Mouse (Mus musculus): Measurements from ENCODE around the gene Zranb3. TPM values are rescaled to one million over a fixed set of nuclear protein-coding genes. Genes with fewer than 3 reads are reported as not detected.
A peak's percentile ranks its signal among the peaks of the same experiment; 100 is the strongest.

Zranb3 gene
- polyA plus RNA-seq, 1 experiment from 2014 or later = 10.2 TPM

- H3K4me1 ChIP-seq (ENCODE audit: control insufficient read depth, insufficient read depth, low read length) = no peaks in the 10 kb centered on the region
- WGBS = 80% methylated on average over 8 of the region's 8 CpGs
- H3K4me3 ChIP-seq (ENCODE audit: low read depth, low read length) = no peak overlapping the region
- H3K36me3 ChIP-seq (ENCODE audit: control insufficient read depth, insufficient read depth, low read length) = peaks cover 35% of the 10 kb centered on the region
- no peak overlapping the region for H3K9ac ChIP-seq (replicated peaks; ENCODE audit: low read depth, low read length)
- peaks cover 10% of the 10 kb centered on the region; the same call in 1 of the 2 replicates for H3K9me3 ChIP-seq (ENCODE audit: control insufficient read depth, low read depth, low read length)
- no peak overlapping the region for H3K27ac ChIP-seq (ENCODE audit: low read length)
- no peaks in the 10 kb centered on the region for H3K27me3 ChIP-seq (ENCODE audit: control insufficient read depth, insufficient read depth, low read length)
- ATAC-seq (ENCODE audit: insufficient number of reproducible peaks, insufficient read depth, low FRiP score, low read depth) = no peak
- no peak overlapping the region for H3K4me2 ChIP-seq (replicated peaks; ENCODE audit: low read depth, low read length)
Observed at GRCm38 (mm10) chr1:127937277-127937676, 165.6 kb downstream of the Zranb3 start.

- Histone ChIP-seq H3K27me3 (ENCODE audit: control insufficient read depth, insufficient read depth, low read length) (no peaks in the 10 kb centered on the region), H3K9me3 (ENCODE audit: control insufficient read depth, low read depth, low read length) (peaks cover 10% of the 10 kb centered on the region; the same call in 1 of the 2 replicates), H3K4me1 (ENCODE audit: control insufficient read depth, insufficient read depth, low read length) (no peaks in the 10 kb centered on the region), H3K4me3 (ENCODE audit: low read depth, low read length) (no peak overlapping the region), H3K9ac (replicated peaks; ENCODE audit: low read depth, low read length) (no peak overlapping the region), H3K36me3 (ENCODE audit: control insufficient read depth, insufficient read depth, low read length) (peaks cover 28% of the 10 kb centered on the region), H3K27ac (ENCODE audit: low read length) (no peak overlapping the region), H3K4me2 (replicated peaks; ENCODE audit: low read depth, low read length) (no peak overlapping the region)
- ATAC-seq (ENCODE audit: insufficient number of reproducible peaks, insufficient read depth, low FRiP score, low read depth) = no peak
- 91% methylated on average over 5 of the region's 5 CpGs for WGBS
Observed at GRCm38 (mm10) chr1:127934322-127934721, 168.5 kb downstream of the Zranb3 start.

GRCm38 (mm10) chr1:127933405-127933804 is 169.4 kb downstream of the Zranb3 start:
- 83% methylated on average over 2 of the region's 2 CpGs for WGBS
- H3K36me3 ChIP-seq (ENCODE audit: control insufficient read depth, insufficient read depth, low read length) = peaks cover 19% of the 10 kb centered on the region
- no peak for ATAC-seq (ENCODE audit: insufficient number of reproducible peaks, insufficient read depth, low FRiP score, low read depth)

GRCm38 (mm10) chr1:127915802-127916201 is 187.0 kb downstream of the Zranb3 start:
- Histone ChIP-seq H3K27me3 (ENCODE audit: control insufficient read depth, insufficient read depth, low read length) (no peaks in the 10 kb centered on the region), H3K27ac (ENCODE audit: low read length) (peak overlapping the region; percentile 49; the same call in 1 of the 2 replicates), H3K9ac (replicated peaks; ENCODE audit: low read depth, low read length) (no peak overlapping the region), H3K9me3 (ENCODE audit: control insufficient read depth, low read depth, low read length) (no peaks in the 10 kb centered on the region), H3K4me2 (replicated peaks; ENCODE audit: low read depth, low read length) (no peak overlapping the region), H3K4me3 (ENCODE audit: low read depth, low read length) (no peak overlapping the region), H3K36me3 (ENCODE audit: control insufficient read depth, insufficient read depth, low read length) (peaks cover 14% of the 10 kb centered on the region; the same call in 1 of the 2 replicates), H3K4me1 (ENCODE audit: control insufficient read depth, insufficient read depth, low read length) (no peaks in the 10 kb centered on the region)
- 50% methylated on average over 1 of the region's 1 CpGs for WGBS
- ATAC-seq (ENCODE audit: insufficient number of reproducible peaks, insufficient read depth, low FRiP score, low read depth) = no peak

More at GRCm38 (mm10) chr1:127933405-127933804, 169.4 kb downstream of the Zranb3 start:
- Histone ChIP-seq H3K9me3 (ENCODE audit: control insufficient read depth, low read depth, low read length) (peaks cover 1% of the 10 kb centered on the region; the same call in 1 of the 2 replicates), H3K27ac (ENCODE audit: low read length) (no peak overlapping the region), H3K4me3 (ENCODE audit: low read depth, low read length) (no peak overlapping the region), H3K4me1 (ENCODE audit: control insufficient read depth, insufficient read depth, low read length) (no peaks in the 10 kb centered on the region), H3K4me2 (replicated peaks; ENCODE audit: low read depth, low read length) (no peak overlapping the region), H3K27me3 (ENCODE audit: control insufficient read depth, insufficient read depth, low read length) (no peaks in the 10 kb centered on the region), H3K9ac (replicated peaks; ENCODE audit: low read depth, low read length) (no peak overlapping the region)

DNA sequence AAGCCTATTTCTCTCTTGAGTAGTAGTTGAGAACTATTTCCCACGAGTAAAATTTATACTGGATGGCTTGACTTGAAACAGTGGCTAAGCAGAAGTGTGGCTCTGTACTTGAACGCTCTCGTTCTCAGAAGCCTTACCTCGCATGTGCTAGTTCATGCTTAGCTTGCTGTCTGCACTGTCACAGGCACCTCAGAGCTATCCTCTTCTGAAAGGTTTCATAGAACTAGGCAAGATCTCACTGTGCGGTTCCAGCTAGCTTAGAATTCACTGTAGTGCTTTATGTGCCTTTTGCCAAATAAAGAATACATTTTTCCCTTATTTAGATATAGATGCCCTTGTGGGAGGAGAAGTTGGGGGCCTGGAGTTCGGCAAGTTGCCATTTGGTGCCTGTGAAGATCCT is 187.5 kb downstream of the Zranb3 start:
- H3K27me3 ChIP-seq (ENCODE audit: control insufficient read depth, insufficient read depth, low read length) = no peaks in the 10 kb centered on the region
- 75% methylated on average over 6 of the region's 6 CpGs for WGBS
- H3K4me2 ChIP-seq (replicated peaks; ENCODE audit: low read depth, low read length) = no peak overlapping the region
- H3K4me1 ChIP-seq (ENCODE audit: control insufficient read depth, insufficient read depth, low read length) = no peaks in the 10 kb centered on the region
- no peak overlapping the region for H3K4me3 ChIP-seq (ENCODE audit: low read depth, low read length)
- ATAC-seq (ENCODE audit: insufficient number of reproducible peaks, insufficient read depth, low FRiP score, low read depth) = no peak
- peaks cover 14% of the 10 kb centered on the region; the same call in 1 of the 2 replicates for H3K36me3 ChIP-seq (ENCODE audit: control insufficient read depth, insufficient read depth, low read length)
- no peak overlapping the region for H3K9ac ChIP-seq (replicated peaks; ENCODE audit: low read depth, low read length)
- H3K9me3 ChIP-seq (ENCODE audit: control insufficient read depth, low read depth, low read length) = no peaks in the 10 kb centered on the region
- H3K27ac ChIP-seq (ENCODE audit: low read length) = peak overlapping the region; percentile 49; the same call in 1 of the 2 replicates

DNA sequence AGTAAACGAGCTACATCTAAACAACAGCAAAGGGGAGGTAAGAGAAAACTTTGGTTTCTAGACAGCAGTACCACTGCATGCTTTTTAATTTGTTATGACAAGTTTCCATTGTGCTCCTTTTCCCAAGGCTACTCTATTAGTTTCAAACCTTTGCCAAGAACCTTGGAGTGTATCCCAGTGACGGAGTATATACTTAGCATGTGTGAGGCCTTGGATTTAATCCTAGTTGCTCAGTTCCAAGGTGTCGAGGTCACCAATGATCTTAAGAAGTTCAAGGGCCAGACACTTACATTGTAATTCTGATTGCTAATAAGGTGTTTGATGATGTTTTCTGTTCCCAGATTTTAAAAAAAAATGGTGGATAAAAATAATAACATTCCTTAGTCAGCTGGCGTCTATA is 189.7 kb downstream of the Zranb3 start:
- no peaks in the 10 kb centered on the region for H3K9me3 ChIP-seq (ENCODE audit: control insufficient read depth, low read depth, low read length)
- H3K9ac ChIP-seq (replicated peaks; ENCODE audit: low read depth, low read length) = no peak overlapping the region
- peaks cover 8% of the 10 kb centered on the region; the same call in 1 of the 2 replicates for H3K36me3 ChIP-seq (ENCODE audit: control insufficient read depth, insufficient read depth, low read length)
- H3K4me1 ChIP-seq (ENCODE audit: control insufficient read depth, insufficient read depth, low read length) = no peaks in the 10 kb centered on the region
- no peak overlapping the region for H3K4me2 ChIP-seq (replicated peaks; ENCODE audit: low read depth, low read length)
- H3K4me3 ChIP-seq (ENCODE audit: low read depth, low read length) = no peak overlapping the region
- no peaks in the 10 kb centered on the region for H3K27me3 ChIP-seq (ENCODE audit: control insufficient read depth, insufficient read depth, low read length)
- no peak for ATAC-seq (ENCODE audit: insufficient number of reproducible peaks, insufficient read depth, low FRiP score, low read depth)
- H3K27ac ChIP-seq (ENCODE audit: low read length) = no peak overlapping the region
- WGBS = 76% methylated on average over 4 of the region's 4 CpGs

GRCm38 (mm10) chr1:127904774-127905385 is 198.0 kb downstream of the Zranb3 start:
- Histone ChIP-seq H3K27me3 (ENCODE audit: control insufficient read depth, insufficient read depth, low read length) (no peaks in the 10 kb centered on the region), H3K4me1 (ENCODE audit: control insufficient read depth, insufficient read depth, low read length) (no peaks in the 10 kb centered on the region), H3K4me3 (ENCODE audit: low read depth, low read length) (no peak overlapping the region), H3K9me3 (ENCODE audit: control insufficient read depth, low read depth, low read length) (no peaks in the 10 kb centered on the region), H3K36me3 (ENCODE audit: control insufficient read depth, insufficient read depth, low read length) (peaks cover 7% of the 10 kb centered on the region), H3K4me2 (replicated peaks; ENCODE audit: low read depth, low read length) (no peak overlapping the region), H3K9ac (replicated peaks; ENCODE audit: low read depth, low read length) (no peak overlapping the region), H3K27ac (ENCODE audit: low read length) (no peak overlapping the region)
- no peak for ATAC-seq (ENCODE audit: insufficient number of reproducible peaks, insufficient read depth, low FRiP score, low read depth)
- 76% methylated on average over 2 of the region's 2 CpGs for WGBS
